Mouse (Mus musculus) CH12.LX (cell line): ENCODE data around the gene Smoc1. TPM values are rescaled to one million over a fixed set of nuclear protein-coding genes. Genes with fewer than 3 reads are reported as not detected.

ENCODE experiments used
- DNase-seq: peaks from one replicate; pipeline ENCODE4 v3.0.0-alpha.2; 2013; ENCODE audit errors: extremely low read depth
- H3K27ac ChIP-seq: 2 replicates; pipeline ENCODE4 v1.5.1; 2012; ENCODE audit warnings: low read depth, mild to moderate bottlenecking, control low read depth, moderate library complexity; ENCODE audit not compliant: insufficient read depth
- H3K27me3 ChIP-seq: replicated peaks from 2 replicates; pipeline ENCODE3; 2012; ENCODE audit warnings: inconsistent platforms
- H3K36me3 ChIP-seq, 2 experiments: replicated peaks in 1 of 2; 2 replicates each; pipeline versions ENCODE3 to v1.6.1; 2012; ENCODE audit warnings: inconsistent platforms in 1 of 2, low read length in 1 of 2, mild to moderate bottlenecking in 1 of 2, mixed read lengths in 1 of 2, moderate library complexity in 1 of 2; ENCODE audit not compliant: control insufficient read depth in 1 of 2, insufficient read depth in 1 of 2
- H3K4me1 ChIP-seq, 2 experiments: 2 replicates each; pipeline ENCODE4 v1.6.1; 2012; ENCODE audit warnings: inconsistent platforms in 1 of 2, moderate library complexity in 1 of 2; ENCODE audit not compliant: insufficient read depth in 2 of 2, control insufficient read depth in 1 of 2
- H3K4me2 ChIP-seq: 2 replicates; pipeline ENCODE4 v1.6.1; 2012; ENCODE audit warnings: low read depth, mild to moderate bottlenecking, control low read depth; ENCODE audit not compliant: poor library complexity, insufficient read depth, severe bottlenecking
- H3K4me3 ChIP-seq, 3 experiments: fragments of 150-350 bp in 1 of 3; sonication (generic) in 1 of 3; replicated peaks in 1 of 3; 2 replicates each; pipeline versions ENCODE3 to v1.5.1; 2011 to 2012; ENCODE audit warnings: low read depth in 2 of 3, low read length in 2 of 3, mild to moderate bottlenecking in 2 of 3, moderate library complexity in 2 of 3, control low read depth in 1 of 3, improper control_type of control experiment in 1 of 3, inconsistent platforms in 1 of 3, mixed read lengths in 1 of 3; ENCODE audit not compliant: poor library complexity in 1 of 3
- H3K79me2 ChIP-seq: replicated peaks from 2 replicates; pipeline ENCODE4 v1.6.1; 2012; ENCODE audit warnings: mild to moderate bottlenecking, moderate library complexity; ENCODE audit not compliant: control insufficient read depth, poor library complexity, insufficient read depth, severe bottlenecking; ENCODE audit errors: extremely low read depth
- H3K9ac ChIP-seq: 2 replicates; pipeline ENCODE4 v1.6.1; 2012; ENCODE audit warnings: low read depth, mild to moderate bottlenecking, control low read depth, moderate library complexity; ENCODE audit not compliant: insufficient read depth
- H3K9me3 ChIP-seq: replicated peaks from 2 replicates; pipeline ENCODE3; 2012; ENCODE audit warnings: low read length, inconsistent platforms, mixed read lengths
- BHLHE40 ChIP-seq: IDR thresholded peaks from 2 replicates; pipeline ENCODE4 v1.6.1; 2011; ENCODE audit warnings: mild to moderate bottlenecking, low read depth, low read length, improper control_type of control experiment
- CHD1 ChIP-seq: IDR thresholded peaks from 2 replicates; pipeline ENCODE4 v1.6.1; 2012; ENCODE audit warnings: low read depth, low read length, improper control_type of control experiment, inconsistent platforms
- CHD2 ChIP-seq: IDR thresholded peaks from 2 replicates; pipeline ENCODE4 v1.6.1; 2011; ENCODE audit warnings: low read length, improper control_type of control experiment
- EP300 ChIP-seq: IDR thresholded peaks from 2 replicates; pipeline ENCODE4 v1.6.1; 2011; ENCODE audit warnings: low read length, improper control_type of control experiment
- ETS1 ChIP-seq: conservative IDR thresholded peaks from 2 replicates; pipeline ENCODE4 v1.6.1; 2012; ENCODE audit warnings: low read depth, mild to moderate bottlenecking, inconsistent platforms, low read length, improper control_type of control experiment, moderate library complexity
- GABPA ChIP-seq: IDR thresholded peaks from 2 replicates; pipeline ENCODE4 v1.6.1; 2012; ENCODE audit warnings: low read depth, low read length, improper control_type of control experiment, inconsistent platforms; ENCODE audit not compliant: insufficient replicate concordance
- IRF4 ChIP-seq: IDR thresholded peaks from 2 replicates; pipeline ENCODE4 v1.6.1; 2014; ENCODE audit warnings: low read depth, mild to moderate bottlenecking, inconsistent platforms, low read length, improper control_type of control experiment
- JUN ChIP-seq: IDR thresholded peaks from 2 replicates; pipeline ENCODE4 v1.6.1; 2011; ENCODE audit warnings: low read depth, mild to moderate bottlenecking, low read length, improper control_type of control experiment, moderate library complexity; ENCODE audit not compliant: insufficient read depth
- KAT2A ChIP-seq: IDR thresholded peaks from 2 replicates; pipeline ENCODE4 v1.6.1; 2012; ENCODE audit warnings: low read length, improper control_type of control experiment, inconsistent platforms; ENCODE audit not compliant: insufficient replicate concordance
- MAFK ChIP-seq: IDR thresholded peaks from 2 replicates; pipeline ENCODE4 v1.6.1; 2011; ENCODE audit warnings: low read length, improper control_type of control experiment; ENCODE audit not compliant: insufficient replicate concordance
- MAX ChIP-seq: IDR thresholded peaks from 2 replicates; pipeline ENCODE4 v1.6.1; 2011; ENCODE audit warnings: low read length, improper control_type of control experiment
- MXI1 ChIP-seq: IDR thresholded peaks from 2 replicates; pipeline ENCODE4 v1.6.1; 2011; ENCODE audit warnings: mild to moderate bottlenecking, low read depth, low read length, improper control_type of control experiment
- MYC ChIP-seq: IDR thresholded peaks from 2 replicates; pipeline ENCODE4 v1.6.1; 2011; ENCODE audit warnings: low read depth, mild to moderate bottlenecking, improper control_type of control experiment, low read length
- PAX5 ChIP-seq: IDR thresholded peaks from 2 replicates; pipeline ENCODE4 v1.6.1; 2012; ENCODE audit warnings: low read length, inconsistent platforms, mixed read lengths
- POLR2A ChIP-seq: IDR thresholded peaks from 2 replicates; pipeline ENCODE4 v1.6.1; 2011; ENCODE audit warnings: low read depth, mild to moderate bottlenecking, improper control_type of control experiment, low read length
- SIN3A ChIP-seq: IDR thresholded peaks from 2 replicates; pipeline ENCODE4 v1.6.1; 2012; ENCODE audit warnings: low read length, improper control_type of control experiment, inconsistent platforms
- SMC3 ChIP-seq: IDR thresholded peaks from 2 replicates; pipeline ENCODE4 v1.6.1; 2011; ENCODE audit warnings: low read depth, low read length, improper control_type of control experiment
- TCF12 ChIP-seq: IDR thresholded peaks from 2 replicates; pipeline ENCODE4 v1.6.1; 2014; ENCODE audit warnings: low read depth, mild to moderate bottlenecking, inconsistent platforms, low read length, improper control_type of control experiment
- USF1 ChIP-seq: IDR thresholded peaks from 2 replicates; pipeline ENCODE4 v1.6.1; 2014; ENCODE audit warnings: low read depth, mild to moderate bottlenecking, inconsistent platforms, low read length, improper control_type of control experiment
- USF2 ChIP-seq: conservative IDR thresholded peaks from 2 replicates; pipeline ENCODE4 v1.6.1; 2011; ENCODE audit warnings: low read depth, low read length, improper control_type of control experiment
- ZC3H11A ChIP-seq: IDR thresholded peaks from 2 replicates; pipeline ENCODE4 v1.6.1; 2012; ENCODE audit warnings: low read depth, mild to moderate bottlenecking, inconsistent platforms, low read length, improper control_type of control experiment
- ZMIZ1 ChIP-seq: IDR thresholded peaks from 2 replicates; pipeline ENCODE4 v1.6.1; 2012; ENCODE audit warnings: low read depth, mild to moderate bottlenecking, inconsistent platforms, low read length, improper control_type of control experiment
- dilution Hi-C: fragments of 300-500 bp; cut with MboI; formaldehyde crosslinking; loops from 2 replicates; pipeline ENCODE4 v1.14.3; 2020; ENCODE audit warnings: low sequenced_read_pairs; ENCODE audit not compliant: extremely low pct_unique_long_range_greater_than_20kb, extremely low pct_ligation_motif_present
- in situ Hi-C: fragments of 300-500 bp; cut with MboI; formaldehyde crosslinking; loops from 3 replicates; pipeline ENCODE4 v1.14.3; 2019; ENCODE audit warnings: low sequenced_read_pairs, low pct_ligation_motif_present, low pct_unique_long_range_greater_than_20kb, mixed read lengths
- polyA plus RNA-seq: library from polyadenylated mRNA; unstranded; fragments of >175 nt; gene quantifications from 2 replicates; pipeline ENCODE4 v1.2.1, GENCODE M21; 2012; ENCODE audit warnings: low read depth; ENCODE audit not compliant: insufficient read length
- total RNA-seq, 2 experiments: library from RNA; depleted of rRNA; stranded (reverse); fragments of 300-350 nt in 1 of 2; fragments of >200 nt in 1 of 2; gene quantifications; 2 replicates each; pipeline ENCODE4 v1.2.3; 2012 to 2014

Smoc1 gene
- total and polyA plus RNA-seq, 3 experiments: 11.0 to 23.0 (median 11.6) TPM

DNA sequence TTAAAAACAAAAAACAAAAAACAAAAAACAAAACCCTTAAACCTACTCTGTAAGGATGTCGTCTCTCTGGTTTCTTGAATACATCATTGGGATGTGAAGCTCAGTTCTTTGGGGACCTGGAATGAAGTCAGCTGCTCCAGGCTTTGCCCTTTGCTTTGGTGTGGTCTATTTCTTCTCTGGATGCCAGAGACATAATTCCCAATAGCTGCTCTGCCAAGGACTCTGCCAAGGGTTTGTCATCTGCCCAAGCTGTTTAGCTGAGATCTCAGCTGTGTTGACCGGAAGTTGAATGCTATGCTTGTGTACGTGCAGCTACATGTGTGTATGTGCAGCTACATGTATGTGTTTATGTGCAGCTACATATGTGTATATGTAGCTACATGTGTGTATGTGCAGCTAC lies 83.4 kb downstream of the Smoc1 start:
- dilution Hi-C loops: no loop called here
- H3K36me3 ChIP-seq: peaks cover 15 to 60% of the 10 kb centered on the region in 2 experiments
- TF ChIP-seq ETS1: no peak
- TF ChIP-seq MXI1: no peak
- no peak for TF ChIP-seq CHD1
- no peak for TF ChIP-seq ZMIZ1
- no peak for TF ChIP-seq MAX
- TF ChIP-seq USF1: no peak
- no peak for TF ChIP-seq MYC
- no peak for TF ChIP-seq ZC3H11A
- TF ChIP-seq IRF4: no peak
- no peak for TF ChIP-seq KAT2A
- H3K27ac ChIP-seq: no peak overlapping the region
- no peak overlapping the region for H3K4me2 ChIP-seq
- H3K9ac ChIP-seq: no peak overlapping the region
- DNase-seq: no peak
- no peaks in the 10 kb centered on the region for H3K79me2 ChIP-seq
- H3K4me1 ChIP-seq: no peaks in the 10 kb centered on the region
- no peaks in the 10 kb centered on the region for H3K9me3 ChIP-seq
- H3K27me3 ChIP-seq: no peaks in the 10 kb centered on the region
- H3K4me3 ChIP-seq: no peak overlapping the region
- in situ Hi-C loops: no loop called here

DNA sequence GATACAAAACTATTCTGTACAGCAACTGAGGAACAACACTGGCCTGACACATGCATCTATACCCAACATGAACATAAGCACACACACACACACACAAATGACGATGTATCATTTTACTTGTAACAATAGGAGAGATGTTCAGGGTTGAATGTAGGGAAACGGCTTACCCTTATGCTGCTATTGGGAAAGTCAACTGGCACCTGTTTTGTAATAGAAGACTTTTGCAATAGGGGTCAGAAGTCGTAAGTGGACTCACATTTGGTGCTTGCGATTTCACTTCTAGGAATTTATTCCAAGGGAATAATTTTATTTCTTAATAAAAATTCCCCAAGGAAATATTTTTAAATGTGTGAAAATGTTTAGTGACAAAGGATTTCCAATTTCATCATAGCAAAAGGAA lies 85.7 kb downstream of the Smoc1 start:
- Histone ChIP-seq H3K9me3 (no peaks in the 10 kb centered on the region), H3K4me2 (no peak overlapping the region), H3K9ac (no peak overlapping the region), H3K27me3 (no peaks in the 10 kb centered on the region), H3K27ac (no peak overlapping the region), H3K4me1 (no peaks in the 10 kb centered on the region), H3K4me3 (no peak overlapping the region), H3K36me3 (peaks cover 8 to 51% of the 10 kb centered on the region in 2 experiments), H3K79me2 (no peaks in the 10 kb centered on the region)
- TF ChIP-seq TCF12 (no peak), PAX5 (no peak), BHLHE40 (no peak), ZMIZ1 (no peak), GABPA (no peak), ETS1 (no peak), MAX (no peak), JUN (no peak), EP300 (no peak), SMC3 (no peak), USF2 (no peak), CHD2 (no peak), KAT2A (no peak), MAFK (no peak), SIN3A (no peak), IRF4 (no peak), POLR2A (no peak)
- in situ Hi-C loops: no loop called here
- dilution Hi-C loops: no loop called here
- DNase-seq: no peak
